Mouse (Mus musculus) MEL (cell line): ENCODE data around the gene Plaur. TPM values are rescaled to one million over a fixed set of nuclear protein-coding genes. Genes with fewer than 3 reads are reported as not detected.

Source experiments
- DNase-seq: peaks from one replicate; pipeline ENCODE4 v3.0.0; 2011; ENCODE audit warnings: low read depth, low spot score
- H3K27ac ChIP-seq: 2 replicates; pipeline ENCODE4 v1.5.1; 2012; ENCODE audit warnings: low read depth, mild to moderate bottlenecking, control low read depth, low read length, moderate library complexity; ENCODE audit not compliant: control insufficient read depth
- H3K27me3 ChIP-seq, 2 experiments: fragments of 150-350 bp in 1 of 2; sonication (generic) in 1 of 2; 2 replicates each; pipeline ENCODE4 v1.6.1; 2012; ENCODE audit warnings: low read length in 2 of 2, mild to moderate bottlenecking in 2 of 2, improper control_type of control experiment in 1 of 2, moderate library complexity in 1 of 2; ENCODE audit not compliant: insufficient read depth in 2 of 2, control insufficient read depth in 1 of 2
- H3K36me3 ChIP-seq, 2 experiments: 2 replicates each; pipeline ENCODE4 v1.6.1; 2012 to 2014; ENCODE audit warnings: low read length in 2 of 2, improper control_type of control experiment in 1 of 2, inconsistent platforms in 1 of 2, mild to moderate bottlenecking in 1 of 2; ENCODE audit not compliant: insufficient read depth in 2 of 2, control insufficient read depth in 1 of 2
- H3K4me1 ChIP-seq, 2 experiments: fragments of 150-350 bp in 1 of 2; sonication (generic) in 1 of 2; 2 replicates each; pipeline ENCODE4 v1.6.1; 2012; ENCODE audit warnings: low read length in 2 of 2, improper control_type of control experiment in 1 of 2, mild to moderate bottlenecking in 1 of 2; ENCODE audit not compliant: insufficient read depth in 2 of 2, control insufficient read depth in 1 of 2
- H3K4me3 ChIP-seq, 2 experiments: fragments of 150-350 bp in 1 of 2; sonication (generic) in 1 of 2; 2 replicates each; pipeline ENCODE4 v1.5.1; 2012; ENCODE audit warnings: low read depth in 2 of 2, low read length in 2 of 2, mild to moderate bottlenecking in 2 of 2, moderate library complexity in 2 of 2, control low read depth in 1 of 2, improper control_type of control experiment in 1 of 2; ENCODE audit not compliant: control insufficient read depth in 1 of 2, insufficient read depth in 1 of 2
- H3K79me2 ChIP-seq: 2 replicates; pipeline ENCODE4 v1.6.1; 2012; ENCODE audit warnings: mild to moderate bottlenecking, low read length, moderate library complexity; ENCODE audit not compliant: control insufficient read depth, poor library complexity, insufficient read depth
- H3K9ac ChIP-seq: 2 replicates; pipeline ENCODE4 v1.6.1; 2012; ENCODE audit warnings: low read depth, mild to moderate bottlenecking, control low read depth, low read length, moderate library complexity; ENCODE audit not compliant: control insufficient read depth, poor library complexity, severe bottlenecking
- H3K9me3 ChIP-seq: fragments of 150-350 bp; sonication (generic); replicated peaks from 2 replicates; pipeline ENCODE4 v1.6.1; 2012; ENCODE audit warnings: mild to moderate bottlenecking, low read length, improper control_type of control experiment, moderate library complexity; ENCODE audit not compliant: insufficient read depth
- CHD2 ChIP-seq: IDR thresholded peaks from 2 replicates; pipeline ENCODE4 v1.6.1; 2011; ENCODE audit warnings: low read length, improper control_type of control experiment
- CTCF ChIP-seq, 3 experiments: IDR thresholded peaks in 2 of 3; conservative IDR thresholded peaks in 1 of 3; 2 replicates each; pipeline ENCODE4 v1.5.1; 2011 to 2012; ENCODE audit warnings: low read length in 3 of 3, low read depth in 2 of 3, mild to moderate bottlenecking in 2 of 3, improper control_type of control experiment in 1 of 3, inconsistent platforms in 1 of 3, mixed read lengths in 1 of 3, moderate library complexity in 1 of 3; ENCODE audit not compliant: control insufficient read depth in 1 of 3, insufficient read depth in 1 of 3, poor library complexity in 1 of 3, severe bottlenecking in 1 of 3
- E2F4 ChIP-seq: IDR thresholded peaks from 2 replicates; pipeline ENCODE4 v1.6.1; 2011; ENCODE audit warnings: low read depth, low read length, improper control_type of control experiment, borderline replicate concordance
- ELF1 ChIP-seq: IDR thresholded peaks from 2 replicates; pipeline ENCODE4 v1.6.1; 2014; ENCODE audit warnings: low read depth, mild to moderate bottlenecking, inconsistent platforms, low read length, improper control_type of control experiment, moderate library complexity
- ETS1 ChIP-seq: IDR thresholded peaks from 2 replicates; pipeline ENCODE4 v1.6.1; 2012; ENCODE audit warnings: low read depth, mild to moderate bottlenecking, inconsistent platforms, low read length, improper control_type of control experiment, moderate library complexity
- GABPA ChIP-seq: IDR thresholded peaks from 2 replicates; pipeline ENCODE4 v1.6.1; 2012; ENCODE audit warnings: low read depth, mild to moderate bottlenecking, inconsistent platforms, low read length, improper control_type of control experiment, moderate library complexity
- JUND ChIP-seq: IDR thresholded peaks from 2 replicates; pipeline ENCODE4 v1.6.1; 2011; ENCODE audit warnings: low read depth, mild to moderate bottlenecking, improper control_type of control experiment, low read length
- KAT2A ChIP-seq: conservative IDR thresholded peaks from 2 replicates; pipeline ENCODE4 v1.6.1; 2012; ENCODE audit warnings: low read depth, low read length, improper control_type of control experiment, inconsistent platforms
- MAFK ChIP-seq: IDR thresholded peaks from 2 replicates; pipeline ENCODE4 v1.6.1; 2011; ENCODE audit warnings: low read depth, mild to moderate bottlenecking, low read length, improper control_type of control experiment, borderline replicate concordance
- MAZ ChIP-seq: IDR thresholded peaks from 2 replicates; pipeline ENCODE4 v1.6.1; 2012; ENCODE audit warnings: low read depth, mild to moderate bottlenecking, inconsistent platforms, low read length, improper control_type of control experiment
- MEF2A ChIP-seq: IDR thresholded peaks from 2 replicates; pipeline ENCODE4 v1.6.1; 2014; ENCODE audit warnings: low read depth, mild to moderate bottlenecking, inconsistent platforms, low read length, improper control_type of control experiment; ENCODE audit not compliant: poor library complexity, insufficient replicate concordance, severe bottlenecking; ENCODE audit errors: extremely low read depth
- MYC ChIP-seq: IDR thresholded peaks from 2 replicates; pipeline ENCODE4 v1.6.1; 2011; ENCODE audit warnings: low read depth, mild to moderate bottlenecking, low read length, improper control_type of control experiment, moderate library complexity
- NRF1 ChIP-seq: IDR thresholded peaks from 2 replicates; pipeline ENCODE4 v1.6.1; 2014; ENCODE audit warnings: low read depth, mild to moderate bottlenecking, inconsistent platforms, low read length, improper control_type of control experiment, moderate library complexity; ENCODE audit not compliant: poor library complexity, insufficient read depth, severe bottlenecking
- POLR2A ChIP-seq, 2 experiments: IDR thresholded peaks; 2 replicates each; pipeline ENCODE4 v1.6.1; 2011 to 2012; ENCODE audit warnings: low read length in 2 of 2, mild to moderate bottlenecking in 2 of 2, control low read depth in 1 of 2, improper control_type of control experiment in 1 of 2, low read depth in 1 of 2, moderate library complexity in 1 of 2; ENCODE audit not compliant: control insufficient read depth in 1 of 2, insufficient read depth in 1 of 2, poor library complexity in 1 of 2
- POLR2AphosphoS5 ChIP-seq: IDR thresholded peaks from 2 replicates; pipeline ENCODE4 v1.6.1; 2012; ENCODE audit warnings: low read depth, borderline replicate concordance, mild to moderate bottlenecking, inconsistent platforms, low read length, moderate library complexity, mixed read lengths
- RCOR1 ChIP-seq: IDR thresholded peaks from 2 replicates; pipeline ENCODE4 v1.6.1; 2012; ENCODE audit warnings: low read depth, mild to moderate bottlenecking, inconsistent platforms, low read length, improper control_type of control experiment
- SMC3 ChIP-seq: IDR thresholded peaks from 2 replicates; pipeline ENCODE4 v1.6.1; 2011; ENCODE audit warnings: low read depth, low read length, improper control_type of control experiment
- TCF12 ChIP-seq: IDR thresholded peaks from 2 replicates; pipeline ENCODE4 v1.6.1; 2014; ENCODE audit warnings: low read depth, mild to moderate bottlenecking, inconsistent platforms, low read length, improper control_type of control experiment, moderate library complexity
- USF1 ChIP-seq: IDR thresholded peaks from 2 replicates; pipeline ENCODE4 v1.6.1; 2014; ENCODE audit warnings: low read depth, mild to moderate bottlenecking, inconsistent platforms, low read length, improper control_type of control experiment, moderate library complexity
- ZKSCAN1 ChIP-seq: IDR thresholded peaks from 2 replicates; pipeline ENCODE4 v1.6.1; 2012; ENCODE audit warnings: low read depth, mild to moderate bottlenecking, inconsistent platforms, low read length, improper control_type of control experiment, moderate library complexity
- polyA plus RNA-seq, 2 experiments: library from polyadenylated mRNA; stranded (reverse) in 1 of 2; unstranded in 1 of 2; fragments of >175 nt in 1 of 2; fragments of >200 nt in 1 of 2; gene quantifications; 2 replicates each; pipeline versions ENCODE4 v1.2.1 to v1.2.4; 2012; ENCODE audit warnings: low replicate concordance in 2 of 2, low read depth in 1 of 2; ENCODE audit not compliant: insufficient read length in 2 of 2, insufficient read depth in 1 of 2, missing spikeins in 1 of 2
- total RNA-seq: library from RNA; depleted of rRNA; stranded (reverse); fragments of 300-350 nt; gene quantifications from 2 replicates; pipeline ENCODE4 v1.2.3, GENCODE M21; 2012

Gene Plaur
- total and polyA plus RNA-seq, 3 experiments: 8.6 to 9.7 TPM; not detected in 1

DNA sequence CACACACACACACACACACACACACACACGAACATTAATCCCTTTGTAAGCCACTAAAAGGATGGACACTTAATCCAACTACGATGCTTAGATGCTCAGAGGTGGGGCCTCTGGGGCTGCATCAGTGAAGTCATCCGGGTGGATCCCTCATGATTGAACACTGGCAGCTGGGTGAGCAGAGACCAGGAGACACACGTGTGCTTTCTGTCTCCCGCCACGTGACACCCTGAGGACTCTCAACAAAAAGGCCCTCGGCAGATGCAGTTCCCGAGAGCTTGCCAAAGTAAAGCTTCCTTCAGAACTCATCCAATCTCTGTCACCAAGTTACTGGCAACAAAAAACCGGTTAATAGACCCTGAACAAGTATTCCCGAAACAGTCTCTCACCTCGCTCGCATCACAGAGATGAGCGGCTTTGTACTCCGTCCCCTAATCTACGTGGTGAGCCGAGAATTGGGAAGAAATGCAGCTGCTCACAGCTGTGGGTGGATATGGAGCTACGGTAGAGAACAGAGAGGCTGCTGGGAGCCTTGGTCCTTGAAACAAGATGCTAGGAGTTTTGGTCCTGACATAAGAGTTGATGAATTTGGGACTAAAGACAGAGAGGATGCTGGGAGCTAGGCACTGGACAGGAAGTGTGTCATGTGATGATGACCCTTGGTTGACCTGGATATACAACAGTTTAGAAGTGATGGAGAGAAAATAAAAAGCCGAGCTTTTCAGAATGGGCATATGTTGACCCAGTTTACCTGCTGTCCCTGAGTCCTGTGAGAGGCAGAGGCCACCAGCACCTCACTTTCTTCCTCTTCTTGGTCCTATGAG lies 18.0 kb downstream of the Plaur start:
- H3K4me3 ChIP-seq: no peak overlapping the region
- H3K79me2 ChIP-seq: no peaks in the 10 kb centered on the region
- no peak overlapping the region for H3K27ac ChIP-seq
- no peaks in the 10 kb centered on the region for H3K9me3 ChIP-seq
- DNase-seq: no peak
- TF ChIP-seq RCOR1: no peak
- no peak for TF ChIP-seq E2F4
- no peak for TF ChIP-seq SMC3
- TF ChIP-seq USF1: no peak
- TF ChIP-seq JUND: no peak
- TF ChIP-seq MEF2A: no peak
- no peak for TF ChIP-seq ELF1
- TF ChIP-seq NRF1: no peak
- TF ChIP-seq CTCF (IDR thresholded peaks at IDR 0.05 in 2 of 3, conservative IDR thresholded peaks at IDR 0.05 in 1 of 3; ENCODE audit: control insufficient read depth in 1 of 3, insufficient read depth in 1 of 3, low read depth in 2 of 3, low read length in 3 of 3, poor library complexity in 1 of 3, severe bottlenecking in 1 of 3): no peak
- TF ChIP-seq KAT2A: no peak
- no peak for TF ChIP-seq MAFK
- TF ChIP-seq MYC: no peak
- no peak for TF ChIP-seq TCF12
- TF ChIP-seq ETS1: no peak
- no peak for TF ChIP-seq POLR2A (IDR thresholded peaks at IDR 0.05; ENCODE audit: control insufficient read depth in 1 of 2, insufficient read depth in 1 of 2, low read depth in 1 of 2, low read length in 2 of 2, poor library complexity in 1 of 2)
- TF ChIP-seq POLR2AphosphoS5: no peak
- no peak for TF ChIP-seq ZKSCAN1
- H3K9ac ChIP-seq: no peak overlapping the region
- H3K36me3 ChIP-seq: no peaks in the 10 kb centered on the region
- H3K27me3 ChIP-seq: peaks cover 1 to 2% of the 10 kb centered on the region in 2 experiments; a peak in 2 of 4 replicates
- H3K4me1 ChIP-seq: no peaks in the 10 kb centered on the region; a peak in 2 of 4 replicates

GRCm38 (mm10) chr7:24480986-24481473 lies 18.7 kb downstream of the Plaur start:
- Histone ChIP-seq H3K9me3 (no peaks in the 10 kb centered on the region), H3K79me2 (no peaks in the 10 kb centered on the region), H3K9ac (no peak overlapping the region), H3K27me3 (peaks cover 1 to 2% of the 10 kb centered on the region in 2 experiments; a peak in 2 of 4 replicates), H3K4me1 (no peaks in the 10 kb centered on the region; a peak in 2 of 4 replicates), H3K27ac (no peak overlapping the region), H3K36me3 (no peaks in the 10 kb centered on the region), H3K4me3 (no peak overlapping the region)
- no peak for TF ChIP-seq POLR2AphosphoS5
- TF ChIP-seq GABPA: no peak
- no peak for TF ChIP-seq MAZ
- no peak for TF ChIP-seq CHD2
- no peak for TF ChIP-seq ZKSCAN1
- DNase-seq: no peak
